Mouse (Mus musculus) bone marrow, adult 2 months (tissue): ENCODE measurements around the gene Pkd2.

Experiments used
- CTCF ChIP-seq: fragments of 200-500 bp; IDR thresholded peaks from 2 replicates; pipeline ENCODE4 v1.5.1; 2011; ENCODE audit warnings: low read length, control low read depth; ENCODE audit not compliant: control insufficient read depth, insufficient read depth
- POLR2A ChIP-seq: fragments of 200-500 bp; IDR thresholded peaks from 2 replicates; pipeline ENCODE4 v1.6.1; 2011; ENCODE audit warnings: low read depth, mild to moderate bottlenecking, control low read depth, low read length, borderline replicate concordance; ENCODE audit not compliant: control insufficient read depth

- TF ChIP-seq CTCF (no peak), POLR2A (no peak)
Observed at GRCm38 (mm10) chr5:104425949-104426348, 33.3 kb upstream of the Pkd2 start.
